Mouse (Mus musculus) brain, embryonic 14.5 days (tissue): ENCODE results near the gene Tbr1.

Source experiments
- CTCF ChIP-seq: fragments of 200-500 bp; IDR thresholded peaks from 2 replicates; pipeline ENCODE4 v1.5.1; 2012; ENCODE audit warnings: inconsistent platforms, mild to moderate bottlenecking, moderate library complexity, borderline replicate concordance; ENCODE audit not compliant: insufficient read depth, insufficient read length; ENCODE audit errors: extremely low read depth
- POLR2A ChIP-seq: fragments of 200-500 bp; IDR thresholded peaks from 2 replicates; pipeline ENCODE4 v1.6.1; 2012; ENCODE audit warnings: mild to moderate bottlenecking, inconsistent platforms, borderline replicate concordance; ENCODE audit not compliant: poor library complexity, insufficient read depth, insufficient read length, severe bottlenecking; ENCODE audit errors: extremely low read depth

GRCm38 (mm10) chr2:61807151-61807550 lies 4.4 kb downstream of the Tbr1 start:
- TF ChIP-seq CTCF (no peak), POLR2A (no peak)
